Mouse (Mus musculus): ENCODE data around the gene Acot7.

The Acot7 gene

DNA sequence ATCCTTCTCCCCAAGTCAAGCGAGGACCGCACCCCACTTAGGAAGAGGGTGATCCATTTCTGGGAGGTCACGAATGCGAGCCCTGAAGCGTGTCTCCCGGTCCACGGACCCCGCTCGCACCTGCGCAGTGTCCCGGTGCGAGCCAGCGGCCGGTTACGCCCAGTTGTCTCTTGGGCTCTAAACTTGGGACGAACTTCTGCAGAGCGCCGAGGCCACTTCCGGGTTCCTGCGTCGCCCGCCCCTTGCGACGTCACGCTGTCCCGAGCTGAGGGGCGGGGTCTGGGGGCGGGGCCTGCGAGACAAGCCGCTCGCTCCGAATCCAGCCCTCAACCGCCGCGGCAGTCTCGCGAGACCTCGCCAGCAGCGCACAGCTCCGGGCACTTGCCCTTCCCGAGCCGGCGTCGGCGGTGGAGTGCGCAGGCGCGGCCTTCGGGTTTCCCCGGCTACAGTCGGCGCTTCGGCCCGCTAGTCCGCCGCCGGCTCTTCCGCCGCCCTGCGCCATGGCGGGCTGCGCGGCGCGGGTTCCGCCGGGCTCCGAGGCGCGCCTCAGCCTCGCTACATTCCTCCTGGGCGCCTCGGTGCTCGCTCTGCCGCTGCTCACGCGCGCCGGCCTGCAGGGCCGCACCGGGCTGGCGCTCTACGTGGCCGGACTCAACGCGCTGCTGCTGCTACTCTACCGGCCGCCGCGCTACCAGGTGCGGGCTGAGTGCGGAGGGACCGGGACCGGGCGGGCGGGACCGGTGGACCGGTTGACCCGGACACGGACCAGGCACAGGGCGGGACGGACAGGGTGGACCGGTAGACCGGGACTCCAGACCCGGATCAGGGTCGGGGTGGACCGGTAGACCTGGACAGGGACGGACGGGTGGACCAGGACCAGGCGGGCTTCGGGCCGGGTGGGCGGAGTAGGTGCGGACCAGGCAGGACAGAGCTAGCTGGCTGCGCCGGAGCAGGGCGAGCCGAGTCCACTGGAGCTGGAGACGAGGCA lies 119.2 kb downstream of the Acot7 start, which contains the start of gene Icmt:
Icmt (plus strand) TSS at position 354 of the 988 bp plus-strand sequence.
- DNase-seq (ENCODE audit: low spot score): peak; percentile 100

DNA sequence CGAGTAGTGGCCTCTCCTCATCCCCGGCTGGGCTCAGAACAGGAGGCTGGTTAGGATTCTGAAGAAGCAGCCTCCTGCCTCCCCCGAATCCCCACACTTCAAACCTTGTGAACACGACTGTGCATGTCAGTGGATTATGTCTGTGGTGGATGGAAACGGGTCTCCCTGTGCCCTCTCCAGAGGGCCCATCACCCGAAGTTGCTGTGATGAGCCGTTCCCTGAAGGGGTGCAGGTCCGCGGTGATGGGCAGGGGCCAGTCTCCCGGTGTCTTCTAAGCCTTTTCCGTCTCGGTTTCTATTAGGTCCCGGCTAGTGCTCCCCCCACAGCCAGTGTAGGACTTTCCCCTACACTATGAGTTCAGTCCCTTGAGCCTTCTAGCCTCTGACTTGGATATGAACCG lies 120.9 kb downstream of the Acot7 start:
- DNase-seq (ENCODE audit: low spot score): no peak

DNA sequence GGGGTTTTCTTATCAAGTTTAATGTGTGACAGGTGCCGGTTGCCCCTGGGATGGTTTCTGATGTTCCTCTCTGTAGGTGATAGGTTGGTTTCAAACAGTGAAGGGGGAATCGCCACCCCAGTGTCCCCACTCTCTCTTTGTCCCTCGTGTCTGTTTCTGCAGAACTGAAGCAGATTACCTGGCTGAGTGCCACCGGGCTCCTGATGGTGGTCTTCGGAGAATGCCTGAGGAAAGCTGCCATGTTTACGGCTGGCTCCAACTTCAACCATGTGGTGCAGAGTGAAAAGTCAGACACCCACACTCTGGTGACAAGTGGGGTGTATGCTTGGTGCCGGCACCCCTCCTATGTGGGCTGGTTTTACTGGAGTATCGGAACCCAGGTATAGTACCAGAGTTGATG lies 122.4 kb downstream of the Acot7 start:
- DNase-seq (ENCODE audit: low spot score): no peak

DNA sequence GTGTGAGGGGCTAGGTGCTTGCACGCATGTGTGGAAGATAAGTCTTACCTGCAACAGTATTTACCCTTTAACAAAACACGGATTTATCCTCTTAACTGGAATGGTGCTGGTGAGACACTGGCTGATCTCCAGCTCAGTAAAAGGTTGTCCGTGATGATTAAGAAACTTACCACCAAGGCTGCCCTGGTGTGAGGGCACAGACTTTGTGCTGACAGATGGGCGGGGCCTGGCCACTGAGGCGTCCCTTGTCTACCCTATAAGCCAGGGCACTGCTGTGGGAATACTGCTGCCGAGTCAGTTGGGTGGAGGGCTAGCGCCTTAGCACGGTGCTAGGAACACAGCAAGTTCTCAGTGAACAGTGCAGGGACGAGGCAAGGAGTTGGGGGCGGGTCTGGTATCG lies 124.1 kb downstream of the Acot7 start:
- no peak for DNase-seq (ENCODE audit: low spot score)

DNA sequence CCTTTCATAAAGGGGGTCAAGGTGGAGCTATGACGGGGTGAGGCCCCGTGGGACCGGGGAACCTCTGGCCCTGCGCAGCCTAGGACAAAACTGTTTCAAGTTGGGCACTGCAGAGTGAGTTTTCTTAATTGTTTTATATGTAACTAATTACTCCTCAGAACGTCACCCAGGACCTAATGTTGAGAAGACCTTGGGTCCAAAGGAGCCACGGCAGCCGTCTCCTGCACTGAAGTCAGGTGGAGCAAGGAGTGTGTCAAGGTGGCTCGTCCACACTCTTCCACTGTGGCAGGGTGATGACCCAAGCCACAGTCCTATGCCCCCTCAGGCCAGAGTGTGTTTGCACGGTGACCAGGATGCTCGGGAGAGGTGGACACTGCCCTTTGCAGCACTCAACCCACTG lies 125.2 kb downstream of the Acot7 start:
- no peak for DNase-seq (ENCODE audit: low spot score)

DNA sequence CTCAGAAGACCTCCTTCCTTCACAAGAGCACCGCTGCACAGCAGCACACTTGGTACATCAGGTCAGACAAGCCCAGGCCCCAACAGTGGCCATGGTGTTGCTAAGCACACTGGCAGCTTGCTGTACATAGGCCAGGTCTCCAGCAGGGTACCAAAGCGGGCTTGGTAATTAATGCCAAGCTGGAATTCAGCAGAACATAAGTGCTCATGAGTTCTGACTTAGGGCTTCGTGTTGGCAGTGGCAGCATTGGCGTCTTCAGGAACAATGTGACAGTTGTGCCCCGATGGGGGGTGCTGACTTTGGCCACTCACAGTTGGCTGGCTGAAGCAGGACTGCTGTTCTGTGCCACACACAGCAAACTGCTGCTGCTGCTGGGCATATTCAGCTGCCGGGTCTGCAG lies 126.8 kb downstream of the Acot7 start:
- DNase-seq (ENCODE audit: low spot score): no peak

DNA sequence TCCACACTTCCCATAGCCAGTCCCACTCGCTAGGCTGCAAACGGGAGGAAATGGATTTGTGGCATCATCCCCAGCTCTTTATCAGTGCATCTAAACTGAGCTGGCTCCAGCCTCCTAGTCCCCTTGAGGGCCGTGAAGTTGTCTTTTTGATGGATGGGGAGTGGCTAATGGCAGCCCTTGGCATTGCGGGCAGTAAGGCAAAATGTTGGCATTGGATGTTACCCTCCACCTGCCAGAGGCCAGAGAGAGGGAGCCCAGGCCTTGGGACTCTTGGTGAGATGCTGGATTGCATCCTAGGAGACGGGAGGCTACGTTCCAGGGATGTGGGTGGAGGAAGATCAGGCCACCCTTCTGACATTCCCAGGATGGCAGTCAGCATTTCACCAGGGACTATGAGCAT lies 128.1 kb downstream of the Acot7 start:
- DNase-seq (ENCODE audit: low spot score): no peak

DNA sequence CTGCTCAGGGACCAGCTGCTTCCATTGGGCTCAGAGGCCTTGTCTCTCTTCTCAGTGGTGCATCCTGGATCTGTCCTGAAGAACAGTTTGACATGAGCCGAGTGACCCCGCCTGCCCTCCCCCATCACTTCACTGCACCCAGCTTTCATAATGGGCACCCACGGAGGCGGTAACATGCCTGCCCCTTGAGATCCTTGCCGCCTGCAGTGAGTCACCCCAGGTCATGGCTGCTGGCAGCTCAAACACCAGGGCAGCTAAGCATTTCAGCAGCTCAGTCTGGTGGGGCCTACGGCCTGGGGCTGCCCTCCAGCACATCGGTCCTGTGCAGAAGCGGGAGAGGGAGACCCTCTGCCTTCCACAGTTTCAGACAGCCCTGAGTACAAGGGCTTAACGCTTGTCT lies 129.6 kb downstream of the Acot7 start:
- no peak for DNase-seq (ENCODE audit: low spot score)

DNA sequence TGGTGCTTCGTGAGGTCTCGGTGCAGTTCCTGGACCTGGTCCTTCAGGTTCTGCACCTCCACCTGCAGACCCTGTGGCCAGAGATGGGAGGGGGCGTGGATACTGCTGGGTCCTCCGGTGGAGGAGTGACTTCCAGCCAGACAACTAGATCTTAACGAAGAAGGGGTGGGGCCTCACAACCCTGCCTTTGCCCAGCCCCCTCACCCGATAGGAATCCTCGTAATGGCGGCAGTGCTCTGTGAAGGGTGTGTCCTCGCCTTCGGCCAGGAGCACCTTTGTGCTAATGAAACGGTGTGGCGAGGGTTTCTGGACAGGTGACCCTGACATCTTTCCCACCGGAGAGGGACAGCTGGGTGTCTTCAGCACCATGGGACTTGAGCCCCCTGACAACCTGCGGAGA lies 134.3 kb downstream of the Acot7 start:
- DNase-seq (ENCODE audit: low spot score): no peak

DNA sequence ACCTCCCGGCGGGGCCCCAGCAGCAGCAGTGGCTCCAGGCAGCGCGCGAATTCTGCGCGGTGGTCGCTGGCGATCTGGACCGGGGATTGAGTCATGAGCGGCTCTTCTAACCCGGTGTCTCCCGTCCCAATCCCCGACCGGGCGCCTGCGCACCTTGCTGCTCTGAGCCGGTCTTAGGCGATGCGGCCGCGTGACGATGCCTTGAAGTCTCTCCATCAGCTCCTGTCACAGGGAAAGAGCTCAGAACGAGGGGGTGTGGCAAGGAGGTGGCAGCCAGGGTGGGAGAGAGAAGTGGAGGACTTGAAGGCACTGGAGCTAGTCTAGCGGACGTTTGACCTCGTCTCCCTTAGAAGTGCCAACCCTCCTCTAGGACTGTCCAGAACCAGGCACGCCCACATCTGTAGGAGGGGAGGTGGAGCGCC lies 135.3 kb downstream of the Acot7 start:
- DNase-seq (ENCODE audit: low spot score): no peak

DNA sequence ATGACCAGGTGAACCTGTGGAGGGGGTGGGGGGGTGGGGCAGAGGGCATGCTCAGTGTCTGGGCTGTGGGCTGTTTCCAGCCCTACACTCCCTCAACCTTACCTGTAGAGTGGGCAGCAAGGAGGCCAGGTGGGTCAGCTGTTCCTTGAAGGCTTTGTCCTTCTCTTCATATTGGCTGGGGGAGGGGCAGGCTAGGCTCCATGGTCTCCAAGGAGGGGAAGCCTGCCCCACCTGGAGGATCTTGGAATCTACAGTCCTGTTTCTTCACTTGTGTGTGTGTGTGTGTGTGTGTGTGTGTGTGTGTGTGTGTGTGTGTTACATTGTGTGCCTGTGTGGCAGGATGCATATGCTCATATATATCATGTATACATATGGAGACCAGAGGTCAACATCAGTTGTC lies 136.0 kb downstream of the Acot7 start:
- no peak for DNase-seq (ENCODE audit: low spot score)

DNA sequence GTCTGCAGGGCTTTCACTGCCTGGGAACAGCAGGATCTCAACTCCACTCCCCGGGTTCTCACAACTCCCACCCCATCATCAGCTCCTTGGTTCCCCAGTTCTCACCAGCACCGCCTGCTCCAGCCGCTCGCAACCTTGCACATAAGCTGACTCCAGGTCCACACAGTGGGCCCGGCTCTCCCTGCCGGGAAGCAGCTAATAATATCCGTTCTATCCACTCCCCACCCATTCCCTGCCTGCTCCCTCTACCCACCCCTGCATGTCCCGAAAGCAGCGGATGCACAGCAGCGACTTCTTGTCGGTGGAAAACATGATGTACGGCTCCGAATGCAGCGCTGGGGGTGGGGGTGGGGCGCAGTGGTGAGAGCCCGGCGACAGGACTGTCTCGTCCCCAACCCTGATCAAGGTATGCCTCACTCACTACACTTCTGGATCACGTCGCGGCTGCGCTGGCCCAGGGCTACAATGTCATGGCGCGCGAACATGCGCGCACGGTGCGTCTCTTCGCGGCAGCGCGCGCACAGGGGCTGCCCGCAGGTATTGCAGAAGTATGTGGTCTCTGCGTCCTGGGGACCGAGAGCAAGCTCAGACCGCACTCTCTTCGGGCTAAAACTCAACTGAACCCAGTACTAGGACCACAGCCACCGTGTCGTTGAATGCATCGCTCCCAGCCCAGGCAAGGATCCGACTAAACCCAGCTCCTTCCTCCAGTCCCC lies 137.7 kb downstream of the Acot7 start:
- DNase-seq (ENCODE audit: low spot score): no peak

DNA sequence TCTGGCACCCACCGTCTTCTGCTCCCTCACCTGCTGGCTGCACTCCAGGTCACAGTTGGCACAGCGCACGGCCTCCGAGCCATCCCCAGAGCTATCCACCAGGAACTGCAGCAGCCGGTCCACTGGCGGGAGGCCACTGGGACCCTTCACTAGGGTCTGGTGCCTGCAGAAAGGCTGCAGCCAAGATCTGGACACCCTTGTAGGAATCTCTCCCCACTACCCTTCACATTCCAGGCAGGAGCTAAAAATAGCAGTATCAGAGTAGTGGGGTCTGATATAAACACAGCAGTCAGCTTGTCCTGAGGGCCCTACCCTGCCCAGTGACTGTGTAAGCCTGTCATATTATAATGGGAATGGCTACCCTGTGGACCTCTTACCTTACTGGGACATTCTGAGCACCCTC lies 139.7 kb downstream of the Acot7 start:
- DNase-seq (ENCODE audit: low spot score): no peak

DNA sequence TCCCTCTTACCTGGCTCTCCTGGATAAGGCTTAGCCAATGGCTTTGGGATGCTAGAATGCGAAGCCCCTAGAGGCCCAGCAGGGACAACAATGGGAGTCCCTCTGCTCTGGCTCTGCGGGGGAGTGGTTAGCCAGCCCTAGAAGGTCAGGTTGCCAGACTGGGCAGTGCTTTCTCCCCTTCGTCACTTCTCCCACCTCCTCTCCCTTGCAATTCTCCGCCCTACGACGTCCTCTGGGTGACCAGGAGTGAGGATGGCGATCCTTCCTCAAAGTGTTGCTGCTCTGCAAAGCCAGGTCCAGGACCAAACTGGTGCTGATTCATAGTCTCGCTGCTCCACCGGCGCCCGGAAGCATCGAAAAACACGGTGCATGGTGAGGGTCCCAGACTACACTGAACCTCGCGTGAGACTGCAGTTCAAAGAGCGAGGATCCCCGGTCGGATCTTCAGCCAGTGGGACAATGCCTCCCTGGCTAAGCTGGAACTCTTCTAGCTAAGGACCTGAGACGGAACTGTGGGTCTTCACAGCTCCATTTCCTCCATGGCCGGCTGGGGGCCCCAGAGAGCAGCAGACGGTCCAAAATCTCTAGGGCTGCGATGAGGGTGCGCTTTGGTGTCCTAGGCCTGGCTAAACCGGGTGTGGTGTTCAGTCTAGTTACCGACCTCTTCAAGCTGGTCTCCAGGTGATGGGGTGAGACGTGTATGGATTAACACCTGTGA lies 140.7 kb downstream of the Acot7 start, which contains the start of gene Rnf207:
Rnf207 (minus strand) TSS at position 477 of the 718 bp plus-strand sequence.
- peak; percentile 56 for DNase-seq (ENCODE audit: low spot score)

All from urinary bladder, postnatal 25 days (tissue).